Mouse (Mus musculus) brain, embryonic 18.5 days (tissue): ENCODE results near the gene Scn1a.

Source experiments
- DNase-seq: peaks from one replicate; pipeline ENCODE4 v3.0.0-alpha.2; 2012; ENCODE audit warnings: low read depth, low spot score

Scn1a gene

GRCm38 (mm10) chr2:66440711-66441110 lies at the start of gene Scn1a:
Gene Scn1a, minus strand, starts transcription at chr2:66440840.
- DNase-seq: no peak

GRCm38 (mm10) chr2:66478395-66478794 lies 37.8 kb upstream of the Scn1a start:
- no peak for DNase-seq

- DNase-seq: peak; percentile 20
These were observed 32.7 kb upstream of the Scn1a start for GRCm38 (mm10) chr2:66473181-66473822.

- no peak for DNase-seq
These were observed 24.8 kb upstream of the Scn1a start for GRCm38 (mm10) chr2:66465484-66465883.

GRCm38 (mm10) chr2:66464874-66465458 lies 24.3 kb upstream of the Scn1a start:
- DNase-seq: no peak

- DNase-seq: no peak
These were observed 23.3 kb upstream of the Scn1a start for GRCm38 (mm10) chr2:66463916-66464315.

- DNase-seq: no peak
These were observed 21.8 kb upstream of the Scn1a start for GRCm38 (mm10) chr2:66462458-66462857.

GRCm38 (mm10) chr2:66439764-66440471 lies 722 bp downstream of the Scn1a start:
- DNase-seq: no peak

- DNase-seq: no peak
These were observed 4.4 kb downstream of the Scn1a start for GRCm38 (mm10) chr2:66436286-66436685.

GRCm38 (mm10) chr2:66409740-66410290 lies 30.8 kb downstream of the Scn1a start:
- no peak for DNase-seq

GRCm38 (mm10) chr2:66408899-66409739 lies 31.5 kb downstream of the Scn1a start:
- no peak for DNase-seq

- DNase-seq: no peak
These were observed 32.2 kb downstream of the Scn1a start for GRCm38 (mm10) chr2:66408456-66408855.

GRCm38 (mm10) chr2:66392586-66392985 lies 48.1 kb downstream of the Scn1a start:
- DNase-seq: no peak

GRCm38 (mm10) chr2:66367957-66368356 lies 72.7 kb downstream of the Scn1a start:
- DNase-seq: no peak

- DNase-seq: no peak
These were observed 90.0 kb downstream of the Scn1a start for GRCm38 (mm10) chr2:66350590-66350989.

GRCm38 (mm10) chr2:66346622-66347021 lies 94.0 kb downstream of the Scn1a start:
- no peak for DNase-seq

- no peak for DNase-seq
These were observed 94.5 kb downstream of the Scn1a start for GRCm38 (mm10) chr2:66346181-66346580.

GRCm38 (mm10) chr2:66337406-66337805 lies 103.2 kb downstream of the Scn1a start:
- no peak for DNase-seq

GRCm38 (mm10) chr2:66336396-66336795 lies 104.2 kb downstream of the Scn1a start:
- no peak for DNase-seq

- DNase-seq: no peak
These were observed 168.1 kb downstream of the Scn1a start for GRCm38 (mm10) chr2:66272551-66272950.

- DNase-seq: peak; percentile 96
These were observed 184.2 kb downstream of the Scn1a start, which contains the start of gene Ttc21b for GRCm38 (mm10) chr2:66256220-66257131. Gene Ttc21b, minus strand, starts transcription at chr2:66256617.
